Mouse (Mus musculus) hindbrain, embryonic 10.5 days (tissue): ENCODE measurements around the gene Herpud2. TPM values are rescaled to one million over a fixed set of nuclear protein-coding genes. Genes with fewer than 3 reads are reported as not detected.

ENCODE experiments used
- DNase-seq: peaks from one replicate; pipeline ENCODE4 v3.0.0-alpha.2; 2017; ENCODE audit warnings: low spot score
- H3K27ac ChIP-seq: fragments of 300-500 bp; sonication (generic); 2 replicates; pipeline ENCODE4 v1.5.1; 2016; ENCODE audit warnings: mild to moderate bottlenecking, moderate library complexity
- H3K27me3 ChIP-seq: fragments of 300-500 bp; sonication (generic); 2 replicates; pipeline ENCODE4 v1.6.1; 2016; ENCODE audit warnings: mild to moderate bottlenecking; ENCODE audit not compliant: poor library complexity, insufficient read depth, severe bottlenecking
- H3K36me3 ChIP-seq: fragments of 300-500 bp; sonication (generic); 2 replicates; pipeline ENCODE4 v1.6.1; 2016; ENCODE audit warnings: mild to moderate bottlenecking, moderate library complexity
- H3K4me1 ChIP-seq: fragments of 300-500 bp; sonication (generic); replicated peaks from 2 replicates; pipeline ENCODE4 v1.6.1; 2016; ENCODE audit warnings: mild to moderate bottlenecking
- H3K4me3 ChIP-seq: fragments of 300-500 bp; sonication (generic); 2 replicates; pipeline ENCODE4 v1.5.1; 2016; ENCODE audit warnings: mild to moderate bottlenecking, moderate library complexity
- H3K9me3 ChIP-seq: fragments of 300-500 bp; sonication (generic); 2 replicates; pipeline ENCODE4 v1.6.1; 2016; ENCODE audit warnings: mild to moderate bottlenecking, moderate library complexity
- WGBS: fragments of 180-500 bp; shearing (Covaris S2); methylation state at CpG from one replicate; pipeline ENCODE4 v1.1.7; 2016; 5-methylcytosine and 5-hydroxymethylcytosine counted together
- polyA plus RNA-seq: library from polyadenylated mRNA; unstranded; fragments of >200 nt; fragmentation: Nextera tagmentation; extraction: Ambion mirVana; gene quantifications from 2 replicates; pipeline ENCODE4 v1.2.1, GENCODE M21; 2016

The Herpud2 gene
- 25.1 and 31.8 TPM in 2 replicates for polyA plus RNA-seq

DNA sequence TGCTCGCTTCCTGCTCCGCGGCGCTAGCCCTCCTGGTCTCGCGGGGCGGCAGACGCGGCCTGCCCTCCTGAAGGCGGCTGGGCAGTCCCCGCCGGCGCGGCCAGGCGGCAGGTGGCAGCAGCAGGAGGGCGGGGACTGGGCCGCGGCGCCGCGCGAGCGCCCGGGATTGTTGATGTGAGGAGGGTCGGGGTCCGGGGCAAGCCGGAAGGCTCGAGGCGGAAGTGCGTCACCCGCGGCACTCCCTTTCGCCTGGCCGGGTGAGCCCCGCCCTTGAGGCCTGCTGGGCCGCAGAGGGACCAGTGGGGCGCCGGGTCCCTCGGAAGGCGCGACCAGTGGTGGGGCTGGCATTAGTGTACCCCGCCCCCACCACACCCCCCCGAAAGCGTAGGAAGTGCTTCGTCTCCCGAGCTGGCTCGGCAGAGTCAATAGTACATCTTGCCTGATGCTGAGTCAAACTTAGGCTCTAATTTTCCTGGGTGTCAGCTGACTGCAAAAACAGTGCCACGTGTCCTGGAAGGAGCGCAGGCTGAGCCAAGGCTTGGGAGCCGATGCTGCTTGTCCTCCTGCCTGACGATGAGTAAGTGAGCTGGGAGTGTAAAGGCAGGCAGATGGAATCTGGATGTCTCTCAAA, at the start of gene Herpud2:
TSS of gene Herpud2 (minus strand) at position 210 of the 631 bp plus-strand sequence.
- WGBS: under 1% methylated on average over 51 of the region's 51 CpGs
- H3K36me3 ChIP-seq: no peaks in the 10 kb centered on the region
- peaks cover 32% of the 10 kb centered on the region for H3K4me1 ChIP-seq
- peak within 1 kb of the TSS; percentile 95 for H3K4me3 ChIP-seq
- H3K27me3 ChIP-seq: no peaks in the 10 kb centered on the region
- no peaks in the 10 kb centered on the region for H3K9me3 ChIP-seq
- H3K27ac ChIP-seq: peak within 1 kb of the TSS; percentile 98
- peak; percentile 95 for DNase-seq

DNA sequence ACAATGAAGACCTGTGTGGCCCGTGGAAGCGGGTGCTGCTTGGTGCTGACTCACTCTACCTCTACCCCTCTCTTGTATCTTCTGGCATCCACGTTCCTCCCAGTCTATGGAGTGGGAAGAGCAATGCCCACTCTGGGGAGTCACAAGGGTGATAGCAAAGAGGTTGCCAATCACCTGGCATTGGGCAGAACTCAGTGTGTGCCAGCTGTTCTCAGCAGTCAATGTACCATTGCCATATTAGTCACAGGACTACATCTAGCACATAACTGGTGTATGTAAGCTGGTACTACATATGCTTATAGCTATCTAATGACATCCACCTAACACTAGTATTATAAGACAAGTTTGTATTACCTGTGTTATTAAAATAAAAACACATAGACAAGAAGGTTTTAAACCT, 49.4 kb upstream of the Herpud2 start:
- no peak overlapping the region for H3K27ac ChIP-seq
- no peaks in the 10 kb centered on the region for H3K9me3 ChIP-seq
- no peak for DNase-seq
- no peaks in the 10 kb centered on the region for H3K27me3 ChIP-seq
- H3K4me1 ChIP-seq: no peaks in the 10 kb centered on the region
- WGBS: 80% methylated on average over 3 of the region's 3 CpGs
- H3K36me3 ChIP-seq: no peaks in the 10 kb centered on the region
- no peak overlapping the region for H3K4me3 ChIP-seq

- 90% methylated on average over 3 of the region's 3 CpGs for WGBS
- no peak for DNase-seq
- no peak overlapping the region for H3K27ac ChIP-seq
- H3K9me3 ChIP-seq: no peaks in the 10 kb centered on the region
- H3K27me3 ChIP-seq: no peaks in the 10 kb centered on the region
- no peak overlapping the region for H3K4me3 ChIP-seq
- H3K4me1 ChIP-seq: no peaks in the 10 kb centered on the region
- H3K36me3 ChIP-seq: no peaks in the 10 kb centered on the region
Observed at GRCm38 (mm10) chr9:25200148-25200547, 48.5 kb upstream of the Herpud2 start.

- DNase-seq: no peak
- WGBS: 85% methylated on average over 5 of the region's 5 CpGs
- H3K4me3 ChIP-seq: no peak overlapping the region
- H3K36me3 ChIP-seq: no peaks in the 10 kb centered on the region
- no peaks in the 10 kb centered on the region for H3K9me3 ChIP-seq
- no peaks in the 10 kb centered on the region for H3K27me3 ChIP-seq
- H3K27ac ChIP-seq: no peak overlapping the region
- no peaks in the 10 kb centered on the region for H3K4me1 ChIP-seq
Observed at GRCm38 (mm10) chr9:25196746-25197145, 45.1 kb upstream of the Herpud2 start.

- no peak for DNase-seq
- 83% methylated on average over 2 of the region's 2 CpGs for WGBS
- Histone ChIP-seq H3K27ac (no peak overlapping the region), H3K9me3 (no peaks in the 10 kb centered on the region), H3K4me3 (no peak overlapping the region), H3K36me3 (no peaks in the 10 kb centered on the region), H3K27me3 (no peaks in the 10 kb centered on the region), H3K4me1 (no peaks in the 10 kb centered on the region)
Observed at GRCm38 (mm10) chr9:25191612-25192011, 40.0 kb upstream of the Herpud2 start.

DNA sequence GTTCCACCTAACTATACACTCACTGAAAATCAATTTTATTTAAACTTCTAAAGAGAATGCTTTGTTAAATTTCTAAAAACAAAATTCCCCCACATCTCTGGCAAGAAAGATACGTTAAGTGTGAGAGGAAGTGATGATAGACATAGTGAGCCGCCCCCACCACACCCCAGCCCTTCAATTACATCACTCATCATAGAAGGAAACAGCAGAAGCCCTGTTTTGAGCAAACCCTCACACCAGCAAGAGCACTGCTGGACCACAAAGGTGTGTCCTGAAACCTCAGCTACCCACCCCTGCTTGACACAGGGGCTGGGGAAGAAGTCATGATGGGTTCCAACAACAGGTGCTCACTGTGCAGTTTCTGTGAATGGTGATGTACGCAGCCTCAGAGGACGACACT, 34.9 kb upstream of the Herpud2 start:
- no peak for DNase-seq
- H3K27ac ChIP-seq: no peak overlapping the region
- no peak overlapping the region for H3K4me3 ChIP-seq
- H3K27me3 ChIP-seq: no peaks in the 10 kb centered on the region
- 89% methylated on average over 4 of the region's 4 CpGs for WGBS
- no peaks in the 10 kb centered on the region for H3K4me1 ChIP-seq
- H3K9me3 ChIP-seq: no peaks in the 10 kb centered on the region
- no peaks in the 10 kb centered on the region for H3K36me3 ChIP-seq

DNA sequence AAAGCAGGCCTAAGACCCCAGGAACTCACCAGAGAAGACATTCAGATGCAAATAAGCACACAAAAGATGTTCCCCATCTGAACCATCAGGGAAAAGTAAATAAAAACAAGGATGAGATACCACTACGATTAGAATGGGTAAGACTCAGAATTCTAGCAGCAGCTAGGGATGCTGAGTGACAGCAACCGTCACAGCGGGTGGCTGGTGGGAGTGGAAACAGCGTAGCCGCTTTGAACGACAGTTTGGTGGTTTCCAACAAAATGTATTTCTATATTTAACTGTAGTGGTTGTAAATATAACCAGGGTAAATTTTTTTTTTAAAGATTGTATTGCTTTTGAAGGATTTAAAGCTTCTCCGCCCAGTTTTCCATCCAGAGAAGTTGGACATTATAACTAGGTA, 34.2 kb upstream of the Herpud2 start:
- H3K4me3 ChIP-seq: no peak overlapping the region
- WGBS: 32% methylated on average over 7 of the region's 7 CpGs
- no peaks in the 10 kb centered on the region for H3K9me3 ChIP-seq
- peak; percentile 4 for DNase-seq
- H3K27ac ChIP-seq: no peak overlapping the region
- H3K4me1 ChIP-seq: no peaks in the 10 kb centered on the region
- no peaks in the 10 kb centered on the region for H3K27me3 ChIP-seq
- H3K36me3 ChIP-seq: no peaks in the 10 kb centered on the region

GRCm38 (mm10) chr9:25184606-25185005, 33.0 kb upstream of the Herpud2 start:
- Histone ChIP-seq H3K27ac (no peak overlapping the region), H3K4me1 (no peaks in the 10 kb centered on the region), H3K27me3 (no peaks in the 10 kb centered on the region), H3K36me3 (no peaks in the 10 kb centered on the region), H3K9me3 (no peaks in the 10 kb centered on the region), H3K4me3 (no peak overlapping the region)
- 95% methylated on average over 2 of the region's 2 CpGs for WGBS
- no peak for DNase-seq

DNA sequence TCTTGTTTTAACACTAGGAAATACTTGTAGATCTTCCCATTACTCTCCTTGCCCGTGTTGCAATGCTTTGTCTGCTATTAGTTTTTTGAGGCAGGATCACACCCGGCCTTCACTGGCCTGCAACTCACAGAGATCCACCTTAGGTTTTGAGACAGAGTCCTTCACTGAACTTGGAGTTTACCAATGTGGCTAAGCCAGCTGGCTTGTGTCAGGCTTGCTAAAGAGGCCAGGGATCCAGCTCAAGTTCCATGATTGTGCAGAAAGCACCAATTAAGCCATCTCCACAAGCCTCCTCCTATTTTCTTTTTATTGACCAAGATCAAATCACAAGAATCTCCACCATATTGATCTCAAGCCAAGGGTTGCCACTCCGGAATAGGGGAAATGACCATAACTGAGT, 26.4 kb upstream of the Herpud2 start:
- Histone ChIP-seq H3K27me3 (no peaks in the 10 kb centered on the region), H3K9me3 (no peaks in the 10 kb centered on the region), H3K27ac (no peak overlapping the region), H3K36me3 (no peaks in the 10 kb centered on the region), H3K4me3 (no peak overlapping the region), H3K4me1 (no peaks in the 10 kb centered on the region)
- DNase-seq: no peak
- WGBS: 92% methylated on average over 3 of the region's 3 CpGs

DNA sequence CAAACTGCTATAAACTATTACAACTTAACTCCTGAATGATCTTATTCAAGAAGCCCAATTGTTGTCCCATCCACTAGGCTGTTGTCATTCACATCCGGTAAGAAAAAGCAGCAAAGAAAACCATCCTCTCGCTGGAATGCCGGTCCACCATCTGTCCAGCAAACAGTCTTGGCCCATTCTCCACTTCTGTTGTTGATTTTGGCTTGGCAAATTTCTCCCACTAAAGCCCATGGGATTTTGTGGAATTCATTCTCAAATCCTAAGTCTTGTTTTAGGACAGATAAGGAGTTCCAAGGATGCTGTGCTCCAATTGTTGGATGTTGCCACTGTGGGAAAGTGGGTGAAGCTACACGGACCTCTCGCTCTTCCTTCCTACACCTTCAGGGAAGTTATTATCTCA, 25.6 kb upstream of the Herpud2 start:
- no peak for DNase-seq
- 90% methylated on average over 5 of the region's 5 CpGs for whole genome bisulfite sequencing
- H3K27ac ChIP-seq: no peak overlapping the region
- H3K4me3 ChIP-seq: no peak overlapping the region
- no peaks in the 10 kb centered on the region for H3K4me1 ChIP-seq
- H3K27me3 ChIP-seq: no peaks in the 10 kb centered on the region
- H3K36me3 ChIP-seq: no peaks in the 10 kb centered on the region
- no peaks in the 10 kb centered on the region for H3K9me3 ChIP-seq

- Histone ChIP-seq H3K4me1 (no peaks in the 10 kb centered on the region), H3K36me3 (no peaks in the 10 kb centered on the region)
- 72% methylated on average over 1 of the region's 1 CpGs for WGBS
Observed at GRCm38 (mm10) chr9:25176562-25176961, 24.9 kb upstream of the Herpud2 start.

GRCm38 (mm10) chr9:25175978-25176377, 24.4 kb upstream of the Herpud2 start:
- no peak for DNase-seq
- H3K4me1 ChIP-seq: no peaks in the 10 kb centered on the region
- 89% methylated on average over 6 of the region's 6 CpGs for WGBS

More at GRCm38 (mm10) chr9:25176562-25176961, 24.9 kb upstream of the Herpud2 start:
- no peak overlapping the region for H3K4me3 ChIP-seq
- no peaks in the 10 kb centered on the region for H3K27me3 ChIP-seq
- H3K9me3 ChIP-seq: no peaks in the 10 kb centered on the region
- DNase-seq: no peak
- H3K27ac ChIP-seq: no peak overlapping the region

DNA sequence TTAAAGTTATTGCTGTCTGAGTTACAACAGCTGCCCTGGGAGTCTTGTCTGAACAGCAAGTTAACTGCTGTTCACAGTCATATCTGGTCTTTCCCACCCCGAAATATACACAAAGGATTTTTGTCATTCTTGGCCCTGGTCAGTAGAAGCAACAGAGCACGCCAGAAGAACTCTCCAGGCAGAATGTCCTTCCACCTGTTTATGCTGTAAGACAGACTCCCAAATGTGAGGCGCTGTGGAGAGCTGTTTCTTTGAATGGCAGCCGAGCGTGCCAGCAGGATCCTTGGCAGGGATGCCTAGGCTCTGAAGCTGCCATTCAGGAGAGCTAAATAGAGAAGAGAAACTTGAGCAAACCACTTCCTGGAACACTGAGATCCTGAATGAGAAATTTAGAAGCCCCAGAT, 23.4 kb upstream of the Herpud2 start:
- H3K27me3 ChIP-seq: no peaks in the 10 kb centered on the region
- H3K9me3 ChIP-seq: no peaks in the 10 kb centered on the region
- no peaks in the 10 kb centered on the region for H3K36me3 ChIP-seq
- DNase-seq: no peak
- no peaks in the 10 kb centered on the region for H3K4me1 ChIP-seq
- no peak overlapping the region for H3K27ac ChIP-seq
- H3K4me3 ChIP-seq: no peak overlapping the region
- 45% methylated on average over 5 of the region's 5 CpGs for WGBS

More at GRCm38 (mm10) chr9:25175978-25176377, 24.4 kb upstream of the Herpud2 start:
- H3K27me3 ChIP-seq: no peaks in the 10 kb centered on the region
- H3K36me3 ChIP-seq: no peaks in the 10 kb centered on the region
- H3K4me3 ChIP-seq: no peak overlapping the region
- no peaks in the 10 kb centered on the region for H3K9me3 ChIP-seq
- H3K27ac ChIP-seq: no peak overlapping the region

DNA sequence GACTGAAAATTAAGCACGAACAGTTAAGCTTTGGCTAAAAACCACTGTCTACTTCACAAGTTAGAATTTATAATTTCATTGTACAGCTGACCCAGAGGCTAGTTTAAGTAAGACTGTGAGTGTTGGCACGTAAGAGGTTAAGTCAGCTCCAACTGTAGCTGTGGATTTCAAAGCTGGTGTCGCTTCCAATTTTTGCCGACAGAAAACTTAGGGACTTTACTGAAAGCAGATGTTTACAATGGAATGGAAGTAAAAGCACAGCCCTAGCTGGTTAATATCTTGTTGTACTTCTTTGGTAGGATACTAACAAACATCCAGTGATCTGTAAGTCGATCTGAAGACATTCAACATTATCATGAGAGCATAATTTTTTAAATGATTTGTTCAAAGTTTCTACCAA, 23.0 kb upstream of the Herpud2 start:
- H3K4me3 ChIP-seq: no peak overlapping the region
- H3K27ac ChIP-seq: no peak overlapping the region
- H3K36me3 ChIP-seq: no peaks in the 10 kb centered on the region
- H3K4me1 ChIP-seq: no peaks in the 10 kb centered on the region
- WGBS: 76% methylated on average over 5 of the region's 5 CpGs
- DNase-seq: no peak
- no peaks in the 10 kb centered on the region for H3K27me3 ChIP-seq
- no peaks in the 10 kb centered on the region for H3K9me3 ChIP-seq
